Mouse (Mus musculus) frontal cortex, postnatal 36 days (tissue): ENCODE results near the gene Tssk1.
A peak's percentile ranks its signal among the peaks of the same experiment; 100 is the strongest.

Experiments
- DNase-seq, 2 experiments: peaks; one replicate each; pipeline ENCODE4 v3.0.0; 2022; ENCODE audit warnings: low spot score in 2 of 2

Gene Tssk1

GRCm38 (mm10) chr16:17898462-17898861 is 4.4 kb downstream of the Tssk1 start, which contains the start of the genes Dgcr2 and Tssk2:
Gene Dgcr2, minus strand, starts transcription at chr16:17898562.
Gene Tssk2, plus strand, starts transcription at chr16:17898637.
- DNase-seq, result no peak

GRCm38 (mm10) chr16:17911052-17911595 is 17.1 kb downstream of the Tssk1 start, which contains the start of gene Ess2:
Gene Ess2, minus strand, starts transcription at chr16:17911348.
- DNase-seq, result peak; percentile 91 to 97

- no peak for DNase-seq
Measured at GRCm38 (mm10) chr16:17914307-17915249, 20.6 kb downstream of the Tssk1 start, which contains the start of gene Gsc2. Gene Gsc2, minus strand, starts transcription at chr16:17915059.

GRCm38 (mm10) chr16:17920586-17920985 is 26.6 kb downstream of the Tssk1 start:
- no peak for DNase-seq

- peak; percentile 93 to 98 for DNase-seq
Measured at GRCm38 (mm10) chr16:17921325-17922162, 27.5 kb downstream of the Tssk1 start.

- DNase-seq, result no peak
Measured at GRCm38 (mm10) chr16:17922163-17922538, 28.1 kb downstream of the Tssk1 start.

- DNase-seq, result peak; percentile 37 to 38
Measured at GRCm38 (mm10) chr16:17927351-17928082, 33.5 kb downstream of the Tssk1 start.

- DNase-seq, result peak; percentile 82 to 86
Measured at GRCm38 (mm10) chr16:17928087-17928580, 34.1 kb downstream of the Tssk1 start, which contains the start of gene Slc25a1. Gene Slc25a1, minus strand, starts transcription at chr16:17928219.

- DNase-seq, result peak in 1 of 2 experiments; percentile 59
Measured at GRCm38 (mm10) chr16:17928627-17929104, 34.6 kb downstream of the Tssk1 start.

GRCm38 (mm10) chr16:17929211-17929610 is 35.2 kb downstream of the Tssk1 start:
- DNase-seq, result no peak

- DNase-seq, result no peak
Measured at GRCm38 (mm10) chr16:17929631-17930030, 35.6 kb downstream of the Tssk1 start.

GRCm38 (mm10) chr16:17931906-17932460 is 38.0 kb downstream of the Tssk1 start:
- DNase-seq, result no peak

GRCm38 (mm10) chr16:17933594-17934444 is 39.8 kb downstream of the Tssk1 start:
- no peak for DNase-seq

GRCm38 (mm10) chr16:17934445-17934910 is 40.5 kb downstream of the Tssk1 start:
- DNase-seq, result no peak

- DNase-seq, result no peak
Measured at GRCm38 (mm10) chr16:17936776-17937175, 42.8 kb downstream of the Tssk1 start.

GRCm38 (mm10) chr16:17938187-17938586 is 44.2 kb downstream of the Tssk1 start:
- DNase-seq, result no peak

GRCm38 (mm10) chr16:17938821-17939220 is 44.8 kb downstream of the Tssk1 start:
- DNase-seq, result peak in 1 of 2 experiments; percentile 50

- DNase-seq, result no peak
Measured at GRCm38 (mm10) chr16:17939255-17939751, 45.3 kb downstream of the Tssk1 start.

GRCm38 (mm10) chr16:17943466-17943865 is 49.4 kb downstream of the Tssk1 start:
- no peak for DNase-seq
